Mouse (Mus musculus) left cerebral cortex, postnatal 14 days (tissue): ENCODE measurements at regions not wholly inside any gene's neighbourhood (a gene's known extent, or its start where the extent isn't known, plus 50 kb on each side); places are given as distances from the start of the nearest gene placed in this dataset.

ENCODE experiments used
- DNase-seq, 2 experiments: peaks; one replicate each; pipeline ENCODE4 v3.0.0; 2021 to 2022; ENCODE audit warnings: low spot score in 2 of 2, mixed read lengths in 1 of 2
- intact Hi-C: fragments of 180-260 bp; cut with DNase I; formaldehyde crosslinking; loops from one replicate; pipeline ENCODE4 v1.15.1; 2025

GRCm38 (mm10) chrX:99602268-99602885, 131.3 kb upstream of the Pja1 start:
- DNase-seq, result no peak
- intact Hi-C loops, result no loop called here

DNA sequence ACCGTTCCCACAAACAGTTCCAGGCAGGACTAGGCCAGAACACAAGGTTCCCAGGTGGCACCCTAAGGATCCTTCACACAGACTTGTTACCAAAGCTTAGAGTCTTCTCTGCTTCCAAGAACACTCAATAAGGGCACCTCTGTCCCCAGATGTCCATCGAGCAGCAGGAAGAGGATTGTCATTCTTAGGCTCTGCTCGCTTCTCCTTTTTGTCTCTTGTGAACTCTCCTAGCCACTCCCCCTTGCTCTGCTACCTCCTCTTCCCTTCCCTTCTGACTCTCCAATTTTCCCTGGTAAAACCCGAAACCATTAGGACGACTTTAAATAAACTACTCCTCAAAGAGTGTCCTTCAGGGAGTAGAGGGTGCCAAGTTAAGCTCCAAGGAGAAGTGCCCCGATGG, 124.4 kb upstream of the Pja1 start:
- intact Hi-C loops, result no loop called here
- no peak for DNase-seq

DNA sequence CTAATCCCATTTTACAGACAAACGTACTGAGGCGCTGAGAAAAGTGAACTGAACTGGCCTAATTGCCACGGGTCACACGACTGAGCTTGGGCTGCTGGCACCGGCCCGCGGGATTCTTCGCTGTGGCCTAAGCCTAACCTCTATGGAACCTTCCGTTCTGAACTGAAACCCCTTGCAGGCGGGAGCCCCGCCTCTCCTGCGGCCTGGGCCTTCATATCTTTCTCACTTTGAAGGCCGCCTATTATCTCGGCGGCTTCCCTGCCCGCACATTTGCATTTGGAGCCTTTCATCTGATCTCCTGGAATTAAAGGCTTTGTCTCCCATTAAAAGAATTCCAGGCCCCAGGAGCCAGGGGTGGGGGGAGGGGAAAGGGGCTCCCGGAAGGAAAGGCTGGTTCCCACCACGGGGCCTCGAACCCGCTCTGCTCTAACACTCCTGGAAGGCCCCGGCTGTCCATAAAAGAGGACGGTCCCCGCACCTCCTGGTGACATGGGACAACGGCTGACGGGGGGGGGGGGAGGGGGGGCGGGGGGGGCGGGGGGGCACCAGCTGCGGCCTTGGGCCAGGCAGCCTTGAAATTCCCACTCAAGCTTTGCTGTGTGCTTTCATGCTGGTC, 122.9 kb upstream of the Pja1 start:
- no peak for DNase-seq
- intact Hi-C loops, result no loop called here

DNA sequence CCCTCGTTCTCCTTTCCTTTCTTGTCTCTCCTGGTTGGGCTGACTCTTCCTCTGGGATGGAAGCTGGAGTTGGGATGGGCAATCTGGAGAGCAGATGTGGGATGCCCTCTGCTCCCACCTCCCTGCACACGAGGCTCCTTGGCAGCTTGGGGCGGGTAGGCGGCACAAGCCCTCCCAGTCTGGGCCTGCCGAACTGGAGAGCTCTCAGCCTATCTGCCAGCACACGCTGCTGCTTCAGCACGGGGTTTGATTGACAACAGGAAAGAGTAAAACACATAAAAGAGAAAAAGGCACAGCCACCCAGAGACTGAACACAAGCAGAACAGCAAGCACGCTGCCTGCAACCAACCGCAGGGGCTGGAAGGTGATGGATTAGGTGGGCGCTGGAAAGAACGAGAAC, 121.9 kb upstream of the Pja1 start:
- intact Hi-C loops, result no loop called here
- no peak for DNase-seq

GRCm38 (mm10) chrX:99587284-99587683, 116.2 kb upstream of the Pja1 start:
- intact Hi-C loops, result no loop called here
- DNase-seq, result no peak

DNA sequence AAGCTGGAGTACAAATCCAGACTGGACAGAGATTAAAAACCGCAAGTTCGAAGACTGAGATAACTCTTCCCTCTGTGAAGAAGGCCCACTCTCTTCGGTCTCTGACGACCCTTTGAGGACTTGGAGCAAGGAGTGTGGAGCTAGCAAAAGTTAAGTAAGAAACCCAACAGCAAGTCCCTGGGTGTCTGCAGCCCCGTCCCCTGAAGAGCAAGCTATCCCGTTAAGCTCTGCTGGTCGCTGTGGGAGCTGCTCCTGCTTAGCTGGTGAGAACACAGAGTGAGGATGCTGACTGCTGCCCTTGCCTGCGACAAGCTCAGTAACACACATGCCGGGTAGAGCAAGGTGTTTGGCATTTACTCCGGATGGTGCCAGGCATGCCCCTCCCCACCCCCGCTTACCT, 115.2 kb upstream of the Pja1 start:
- intact Hi-C loops, result no loop called here

GRCm38 (mm10) chrX:99585703-99586102, 114.6 kb upstream of the Pja1 start:
- intact Hi-C loops, result no loop called here
- no peak for DNase-seq

More for the DNA sequence above, 115.2 kb upstream of the Pja1 start:
- DNase-seq, result no peak

DNA sequence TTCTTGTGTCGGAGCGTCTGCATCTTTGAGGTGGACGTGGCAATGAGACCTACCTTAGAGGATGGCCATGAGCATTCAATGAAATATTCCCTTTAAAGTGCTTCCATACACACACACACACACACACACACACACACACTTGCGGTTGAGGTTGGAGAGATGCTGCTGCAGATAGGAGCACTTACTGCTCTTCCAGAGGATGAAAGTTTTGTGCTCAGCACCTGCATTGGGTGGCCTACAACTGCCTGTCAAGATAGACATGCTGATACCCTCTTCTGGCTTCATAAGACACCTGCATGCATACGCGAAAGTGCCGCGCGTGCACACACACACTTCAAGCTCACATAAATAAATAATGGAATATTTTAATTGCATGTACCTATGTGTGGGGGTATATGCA, 111.5 kb upstream of the Pja1 start:
- no peak for DNase-seq
- intact Hi-C loops, result no loop called here

DNA sequence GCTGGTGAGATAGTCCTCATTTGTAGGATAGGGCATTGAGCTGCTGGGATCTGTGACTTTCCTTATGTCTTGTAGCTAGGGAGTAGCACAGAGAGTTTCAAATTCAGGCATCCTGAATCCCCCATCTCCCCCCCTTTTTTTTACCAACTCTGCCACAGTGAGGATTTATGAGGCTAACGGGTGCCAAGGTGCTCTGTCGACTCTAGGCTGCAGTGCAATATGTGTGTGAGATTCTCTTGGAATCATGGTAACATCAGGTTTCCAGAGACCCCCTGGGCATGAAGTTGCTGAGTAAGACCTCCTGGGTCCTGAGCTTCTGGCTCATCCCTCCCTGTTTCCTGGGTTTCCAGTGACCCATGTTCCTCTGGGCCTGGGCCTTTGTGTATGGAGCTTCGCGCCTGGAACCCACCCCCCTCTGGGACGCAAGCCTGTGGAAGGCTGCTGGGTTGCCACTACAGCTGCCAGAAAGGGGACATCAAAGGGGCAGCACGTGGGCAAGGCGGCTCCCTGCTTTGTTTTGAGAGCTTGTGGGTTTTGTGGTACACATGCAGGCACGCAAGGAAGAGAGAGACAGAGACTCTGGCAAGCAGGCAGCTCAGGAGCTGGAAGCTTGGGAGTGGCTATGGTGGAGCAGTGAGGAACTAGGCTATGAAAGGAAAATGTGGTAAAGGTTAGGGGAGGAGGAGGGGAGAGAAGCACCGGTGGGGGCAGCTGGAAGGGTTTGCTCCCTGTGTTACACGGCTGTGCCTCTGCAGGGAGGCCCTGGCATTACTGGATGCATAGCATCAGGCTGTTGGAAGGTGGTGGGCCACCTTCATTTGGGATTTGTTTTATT, 110.8 kb upstream of the Pja1 start:
- intact Hi-C loops, result no loop called here

GRCm38 (mm10) chrX:99579206-99579605, 108.1 kb upstream of the Pja1 start:
- intact Hi-C loops, result loop anchor here (10.0 kb wide), 2 partner anchors 76 to 104 kb away; partner anchors contain the start of gene Pja1
- DNase-seq, result no peak

More for the DNA sequence above, 110.8 kb upstream of the Pja1 start:
- DNase-seq, result no peak

DNA sequence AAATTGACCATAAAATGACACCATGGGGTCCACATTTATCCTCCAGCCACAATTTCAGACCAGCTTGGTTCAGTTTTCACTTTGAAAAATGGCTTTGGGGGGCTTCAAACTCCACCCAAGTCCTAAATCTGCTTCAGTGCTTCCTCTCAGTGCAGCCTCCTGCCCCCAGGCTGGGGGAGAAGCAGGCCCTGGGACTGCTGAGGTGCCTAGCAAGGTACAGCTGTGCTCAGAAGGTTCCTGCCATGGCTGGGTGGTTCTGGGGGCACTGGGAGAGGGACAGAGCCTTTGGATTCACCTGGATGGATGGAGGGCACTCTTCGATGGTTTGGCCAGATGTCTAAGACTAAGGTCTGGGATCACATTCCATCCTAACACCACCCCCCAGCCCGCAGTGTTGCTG, 107.7 kb upstream of the Pja1 start:
- DNase-seq, result no peak
- intact Hi-C loops, result loop anchor here (10.0 kb wide), 2 partner anchors 76 to 104 kb away; partner anchors contain the start of gene Pja1

DNA sequence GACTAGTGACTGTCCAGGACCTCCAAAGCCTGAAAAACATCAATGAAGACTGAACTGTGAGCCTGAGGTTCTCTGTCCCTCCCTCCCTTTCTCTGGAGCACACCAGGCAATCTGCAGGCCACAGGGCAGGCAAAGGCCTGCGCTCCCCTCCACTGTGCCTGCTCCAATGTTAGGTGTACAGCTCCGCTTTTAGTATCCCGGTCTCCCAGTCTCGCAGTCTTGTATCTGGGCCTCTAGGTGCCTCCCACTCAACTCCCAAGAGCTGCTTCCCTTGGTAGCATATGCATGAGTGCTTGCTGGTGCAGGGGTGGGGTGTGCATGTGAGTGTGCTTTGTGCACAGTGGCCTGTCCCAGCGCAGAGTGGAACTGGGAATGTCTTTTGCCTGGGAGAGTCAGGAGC, 104.0 kb upstream of the Pja1 start:
- intact Hi-C loops, result loop anchor here (10.0 kb wide), 2 partner anchors 80 to 100 kb away; partner anchors contain the start of gene Pja1
- DNase-seq, result peak in 1 of 2 experiments; percentile 15

DNA sequence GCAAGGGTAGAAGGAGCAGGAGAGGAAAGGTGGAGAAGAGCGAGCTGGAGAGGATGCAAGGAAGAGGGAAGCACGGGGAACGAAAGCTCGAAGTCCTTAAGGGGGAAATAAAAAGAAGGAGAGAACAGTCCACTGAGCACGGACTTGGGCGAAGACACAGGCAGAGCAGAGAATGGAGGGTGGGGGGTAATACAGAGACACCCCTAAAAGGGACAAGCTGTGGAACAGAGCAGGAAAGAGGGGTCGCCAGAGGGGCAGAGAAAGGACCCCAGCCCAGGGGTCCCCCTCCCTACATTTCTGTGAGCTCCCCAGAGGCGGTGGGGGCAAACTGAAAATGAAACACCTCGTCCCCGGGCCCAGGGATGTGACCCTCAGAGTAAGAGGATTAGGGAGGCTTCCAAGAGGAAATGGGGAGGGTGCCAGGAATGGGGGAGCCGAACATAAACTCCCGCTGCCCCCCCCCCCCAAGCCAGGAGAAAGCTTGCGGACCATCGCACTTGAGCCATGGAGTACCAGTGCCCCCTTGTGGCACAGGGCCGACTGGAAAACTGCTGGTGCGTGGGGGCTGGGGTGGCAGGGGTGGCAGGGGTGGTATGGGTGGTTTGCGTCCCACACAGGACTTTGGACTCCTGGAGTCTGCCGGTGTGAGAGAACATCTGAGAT, 103.5 kb upstream of the Pja1 start:
- intact Hi-C loops, result loop anchor here (1.0 to 10.0 kb wide), 3 partner anchors 80 to 439 kb away; partner anchors contain the start of gene Pja1
- peak; percentile 33 to 56 for DNase-seq

GRCm38 (mm10) chrX:99570161-99570560, 99.1 kb upstream of the Pja1 start:
- intact Hi-C loops, result loop anchor here (10.0 kb wide), 2 partner anchors 85 to 95 kb away; partner anchors contain the start of gene Pja1
- no peak for DNase-seq

DNA sequence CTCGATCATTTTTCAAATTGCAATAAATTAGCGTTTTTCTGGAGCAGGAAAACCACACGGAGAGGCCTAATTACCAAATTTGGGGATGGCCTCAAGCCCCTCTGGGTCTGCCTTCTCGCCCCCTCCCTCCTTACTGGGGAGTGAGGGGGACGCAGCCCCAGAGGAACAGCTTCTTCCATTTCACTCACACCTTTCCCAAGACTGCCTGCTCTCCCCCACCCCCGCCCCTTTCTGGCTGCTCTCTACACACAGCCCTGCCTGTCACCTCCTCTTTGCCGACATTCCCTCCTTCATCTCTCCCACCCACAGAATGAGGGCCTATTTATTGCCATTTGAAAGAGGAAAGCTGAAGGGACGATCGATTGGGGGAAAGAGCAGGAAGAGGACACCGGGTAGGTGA, 97.2 kb upstream of the Pja1 start:
- no peak for DNase-seq
- intact Hi-C loops, result no loop called here

- intact Hi-C loops, result no loop called here
- peak in 1 of 2 experiments; percentile 6 for DNase-seq
Measured at GRCm38 (mm10) chrX:99567367-99568164, 96.5 kb upstream of the Pja1 start.

- peak in 1 of 2 experiments; percentile 25 for DNase-seq
- intact Hi-C loops, result no loop called here
Measured at GRCm38 (mm10) chrX:99561995-99562394, 90.9 kb upstream of the Pja1 start.

GRCm38 (mm10) chrX:99560699-99561098, 89.6 kb upstream of the Pja1 start:
- intact Hi-C loops, result no loop called here
- DNase-seq, result no peak

DNA sequence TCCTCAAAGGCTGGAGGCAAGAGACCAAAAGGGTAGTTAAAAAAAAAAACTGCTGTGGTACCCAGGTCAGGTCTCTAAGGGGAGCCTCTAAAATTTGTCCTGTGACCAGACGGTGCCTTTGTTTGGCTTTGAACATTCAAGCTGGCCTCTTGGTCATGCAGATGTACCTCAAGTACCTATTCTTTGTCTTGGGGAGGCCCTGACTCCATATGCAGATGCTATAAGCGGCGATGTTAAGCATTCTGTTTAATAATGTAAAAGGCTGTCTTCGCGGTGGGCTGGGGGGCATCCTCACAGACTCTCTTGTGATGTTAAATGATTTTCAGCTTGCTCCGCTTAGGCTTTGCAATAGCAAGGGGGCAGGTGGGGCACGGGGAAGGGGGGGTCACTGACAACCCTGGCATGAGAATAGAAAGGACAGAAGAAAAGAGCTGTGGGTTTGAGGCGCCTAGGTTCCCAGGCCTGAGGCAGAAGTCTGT, 85.8 kb upstream of the Pja1 start:
- DNase-seq, result no peak
- intact Hi-C loops, result no loop called here
